Mouse (Mus musculus) stomach, embryonic 14.5 days (tissue): Measurements from ENCODE around the gene Dennd6b. TPM values are rescaled to one million over a fixed set of nuclear protein-coding genes. Genes with fewer than 3 reads are reported as not detected.

Experiments
- ATAC-seq: fragments of 200-750 bp; cut with Nextera tagmentation; 2 replicates; pipeline ENCODE4 v1.8.0; 2017; ENCODE audit warnings: low read depth, moderate TSS enrichment; ENCODE audit not compliant: insufficient number of reproducible peaks, insufficient read depth, low FRiP score
- H3K27ac ChIP-seq: fragments of 300-500 bp; sonication (generic); 2 replicates; pipeline ENCODE4 v1.5.1; 2014; ENCODE audit warnings: mild to moderate bottlenecking, low read length, moderate library complexity, mixed read lengths
- H3K27me3 ChIP-seq: fragments of 300-500 bp; sonication (generic); 2 replicates; pipeline ENCODE4 v1.6.1; 2014; ENCODE audit warnings: low read length, control low read depth, mixed read lengths; ENCODE audit not compliant: control insufficient read depth, insufficient read depth
- H3K36me3 ChIP-seq: fragments of 300-500 bp; sonication (generic); 2 replicates; pipeline ENCODE4 v1.6.1; 2014; ENCODE audit warnings: mild to moderate bottlenecking, control low read depth, low read length, moderate library complexity, mixed read lengths; ENCODE audit not compliant: control insufficient read depth, insufficient read depth
- H3K4me1 ChIP-seq: fragments of 300-500 bp; sonication (generic); 2 replicates; pipeline ENCODE4 v1.6.1; 2014; ENCODE audit warnings: low read length, control low read depth, mixed read lengths; ENCODE audit not compliant: control insufficient read depth, insufficient read depth
- H3K4me2 ChIP-seq: fragments of 300-500 bp; sonication (generic); replicated peaks from 2 replicates; pipeline ENCODE4 v1.6.1; 2014; ENCODE audit warnings: low read depth, low read length, control low read depth
- H3K4me3 ChIP-seq: fragments of 300-500 bp; sonication (generic); 2 replicates; pipeline ENCODE4 v1.5.1; 2014; ENCODE audit warnings: low read depth, low read length, control low read depth
- H3K9ac ChIP-seq: fragments of 300-500 bp; sonication (generic); replicated peaks from 2 replicates; pipeline ENCODE4 v1.6.1; 2014; ENCODE audit warnings: low read depth, mild to moderate bottlenecking, control low read depth, low read length, moderate library complexity, mixed read lengths
- H3K9me3 ChIP-seq: fragments of 300-500 bp; sonication (generic); 2 replicates; pipeline ENCODE4 v1.6.1; 2016; ENCODE audit warnings: low read depth, low read length, control low read depth; ENCODE audit not compliant: control insufficient read depth
- WGBS: fragments of 180-500 bp; shearing (Covaris S2); extraction: QIAGEN DNeasy Blood & Tissue Kit; methylation state at CpG from one replicate; pipeline ENCODE4 v1.1.7; 2014; 5-methylcytosine and 5-hydroxymethylcytosine counted together
- polyA plus RNA-seq: library from polyadenylated mRNA; unstranded; fragments of >200 nt; fragmentation: Nextera tagmentation; extraction: Ambion mirVana; gene quantifications from 2 replicates; pipeline ENCODE4 v1.2.1, GENCODE M21; 2014

The Dennd6b gene
- polyA plus RNA-seq, 1 experiment from 2014 or later = 16.4 TPM

GRCm38 (mm10) chr15:89212495-89212894, 16.2 kb upstream of the Dennd6b start:
- WGBS = 53% methylated on average over 6 of the region's 6 CpGs
- no peaks in the 10 kb centered on the region for H3K27me3 ChIP-seq
- H3K9ac ChIP-seq = 0 out of 2 replicates have a peak overlapping the region, but pooled peaks have one; percentile 94

GRCm38 (mm10) chr15:89211716-89212461, 15.6 kb upstream of the Dennd6b start:
- peak overlapping the region; percentile 88 for H3K4me2 ChIP-seq
- ATAC-seq = peak; percentile 42
- no peaks in the 10 kb centered on the region for H3K4me1 ChIP-seq
- peak overlapping the region; percentile 94 for H3K9ac ChIP-seq
- peaks cover 10% of the 10 kb centered on the region; the same call in 1 of the 2 replicates for H3K36me3 ChIP-seq
- H3K27ac ChIP-seq = peak overlapping the region; percentile 85
- H3K27me3 ChIP-seq = no peaks in the 10 kb centered on the region
- H3K9me3 ChIP-seq = no peaks in the 10 kb centered on the region
- 2% methylated on average over 35 of the region's 35 CpGs for WGBS
- H3K4me3 ChIP-seq = peak overlapping the region; percentile 98

More at GRCm38 (mm10) chr15:89212495-89212894, 16.2 kb upstream of the Dennd6b start:
- no peaks in the 10 kb centered on the region for H3K4me1 ChIP-seq
- H3K27ac ChIP-seq = no peak overlapping the region
- peak overlapping the region; percentile 88 for H3K4me2 ChIP-seq
- H3K9me3 ChIP-seq = no peaks in the 10 kb centered on the region
- peaks cover 10% of the 10 kb centered on the region; the same call in 1 of the 2 replicates for H3K36me3 ChIP-seq
- H3K4me3 ChIP-seq = peak overlapping the region; percentile 98
- ATAC-seq = no peak

- WGBS = 4% methylated on average over 67 of the region's 73 CpGs
- no peaks in the 10 kb centered on the region for H3K9me3 ChIP-seq
- H3K36me3 ChIP-seq = peaks cover 6% of the 10 kb centered on the region; the same call in 1 of the 2 replicates
- ATAC-seq = peak; percentile 85
- peak within 1 kb of the TSS; percentile 98 for H3K4me3 ChIP-seq
- peak within 1 kb of the TSS; percentile 85 for H3K27ac ChIP-seq
- H3K4me1 ChIP-seq = no peaks in the 10 kb centered on the region
- peak within 1 kb of the TSS; percentile 94 for H3K9ac ChIP-seq
- no peaks in the 10 kb centered on the region for H3K27me3 ChIP-seq
- peak within 1 kb of the TSS; percentile 88 for H3K4me2 ChIP-seq
Measured at GRCm38 (mm10) chr15:89210915-89211715, 14.8 kb upstream of the Dennd6b start, which contains the start of gene Ppp6r2. Gene Ppp6r2, plus strand, starts transcription at chr15:89211553.

GRCm38 (mm10) chr15:89209886-89210761, 13.8 kb upstream of the Dennd6b start:
- WGBS = 11% methylated on average over 22 of the region's 22 CpGs
- Histone ChIP-seq H3K27me3 (no peaks in the 10 kb centered on the region), H3K27ac (peak overlapping the region; percentile 66; the same call in 1 of the 2 replicates), H3K4me3 (peak overlapping the region; percentile 31), H3K4me2 (peak overlapping the region; percentile 52), H3K9me3 (no peaks in the 10 kb centered on the region), H3K36me3 (no peaks in the 10 kb centered on the region), H3K4me1 (no peaks in the 10 kb centered on the region), H3K9ac (no peak overlapping the region)
- no peak for ATAC-seq

- WGBS = 82% methylated on average over 4 of the region's 4 CpGs
- H3K9me3 ChIP-seq = no peaks in the 10 kb centered on the region; the same call in 1 of the 2 replicates
- ATAC-seq = no peak
- H3K36me3 ChIP-seq = no peaks in the 10 kb centered on the region
- H3K4me2 ChIP-seq = no peak overlapping the region
- no peak overlapping the region for H3K9ac ChIP-seq
- H3K4me1 ChIP-seq = no peaks in the 10 kb centered on the region
- H3K4me3 ChIP-seq = no peak overlapping the region
- H3K27ac ChIP-seq = no peak overlapping the region
- H3K27me3 ChIP-seq = no peaks in the 10 kb centered on the region
Measured at GRCm38 (mm10) chr15:89207457-89207856, 11.2 kb upstream of the Dennd6b start.

- WGBS = 68% methylated on average over 15 of the region's 15 CpGs
- peak overlapping the region; percentile 94; the same call in 1 of the 2 replicates for H3K9ac ChIP-seq
Measured at GRCm38 (mm10) chr15:89197056-89197455, 760 bp upstream of the Dennd6b start.

GRCm38 (mm10) chr15:89195690-89196312, 495 bp downstream of the Dennd6b start:
- peak overlapping the region; percentile 69 for H3K4me2 ChIP-seq
- H3K4me1 ChIP-seq = peaks cover 15% of the 10 kb centered on the region
- peak overlapping the region; percentile 79 for H3K4me3 ChIP-seq
- no peaks in the 10 kb centered on the region for H3K27me3 ChIP-seq
- peak overlapping the region; percentile 97 for H3K27ac ChIP-seq
- under 1% methylated on average over 25 of the region's 25 CpGs for WGBS
- H3K9me3 ChIP-seq = no peaks in the 10 kb centered on the region
- ATAC-seq = peak; percentile 94
- H3K9ac ChIP-seq = peak overlapping the region; percentile 94
- no peaks in the 10 kb centered on the region for H3K36me3 ChIP-seq

More at GRCm38 (mm10) chr15:89197056-89197455, 760 bp upstream of the Dennd6b start:
- Histone ChIP-seq H3K4me2 (peak overlapping the region; percentile 69), H3K4me3 (peak overlapping the region; percentile 79), H3K27me3 (no peaks in the 10 kb centered on the region), H3K27ac (peak overlapping the region; percentile 97; the same call in 1 of the 2 replicates), H3K4me1 (peaks cover 15% of the 10 kb centered on the region), H3K9me3 (peaks cover under 1% of the 10 kb centered on the region; the same call in 1 of the 2 replicates), H3K36me3 (no peaks in the 10 kb centered on the region)
- ATAC-seq = no peak
